Mouse (Mus musculus) neural tube, embryonic 13.5 days (tissue): ENCODE data around the gene Cnrip1. TPM values are rescaled to one million over a fixed set of nuclear protein-coding genes. Genes with fewer than 3 reads are reported as not detected.
"Not testable (repeated sequence)": the region's sequence is repeated elsewhere in the genome, so short reads cannot be mapped to it uniquely, and the experiment has no call there.

ENCODE experiments used
- ATAC-seq: fragments of 200-750 bp; cut with Nextera tagmentation; 2 replicates; pipeline ENCODE4 v1.8.0; 2017; ENCODE audit warnings: low read depth, mild to moderate bottlenecking, moderate TSS enrichment, moderate library complexity
- H3K27ac ChIP-seq: fragments of 300-500 bp; sonication (generic); replicated peaks from 2 replicates; pipeline ENCODE4 v1.5.1; 2015; ENCODE audit warnings: moderate library complexity, mild to moderate bottlenecking, inconsistent platforms
- H3K27me3 ChIP-seq: fragments of 300-500 bp; sonication (generic); 2 replicates; pipeline ENCODE4 v1.6.1; 2015; ENCODE audit warnings: mild to moderate bottlenecking, inconsistent platforms
- H3K36me3 ChIP-seq: fragments of 300-500 bp; sonication (generic); 2 replicates; pipeline ENCODE4 v1.6.1; 2015; ENCODE audit warnings: mild to moderate bottlenecking, inconsistent platforms
- H3K4me1 ChIP-seq: fragments of 300-500 bp; sonication (generic); replicated peaks from 2 replicates; pipeline ENCODE4 v1.6.1; 2015; ENCODE audit warnings: inconsistent platforms
- H3K4me2 ChIP-seq: fragments of 300-500 bp; sonication (generic); 2 replicates; pipeline ENCODE4 v1.6.1; 2015; ENCODE audit warnings: inconsistent platforms, mild to moderate bottlenecking, moderate library complexity
- H3K4me3 ChIP-seq: fragments of 300-500 bp; sonication (generic); 2 replicates; pipeline ENCODE4 v1.5.1; 2015; ENCODE audit warnings: mild to moderate bottlenecking, inconsistent platforms
- H3K9ac ChIP-seq: fragments of 300-500 bp; sonication (generic); 2 replicates; pipeline ENCODE4 v1.6.1; 2015; ENCODE audit warnings: moderate library complexity, mild to moderate bottlenecking, inconsistent platforms
- H3K9me3 ChIP-seq: fragments of 300-500 bp; sonication (generic); 2 replicates; pipeline ENCODE4 v1.6.1; 2016; ENCODE audit warnings: inconsistent platforms
- WGBS: fragments of 180-500 bp; shearing (Covaris S2); methylation state at CpG from one replicate; pipeline ENCODE4 v1.1.7; 2015; 5-methylcytosine and 5-hydroxymethylcytosine counted together
- polyA plus RNA-seq: library from polyadenylated mRNA; unstranded; fragments of >200 nt; fragmentation: Nextera tagmentation; extraction: Ambion mirVana; gene quantifications from 2 replicates; pipeline ENCODE4 v1.2.1, GENCODE M21; 2015

Gene Cnrip1
- 92.2 and 101 TPM in 2 replicates for polyA plus RNA-seq

- H3K36me3 ChIP-seq = peaks cover 3% of the 10 kb centered on the region; the same call in 1 of the 2 replicates
- H3K27me3 ChIP-seq = no peaks in the 10 kb centered on the region
- peak within 1 kb of the TSS; percentile 96 for H3K27ac ChIP-seq
- peak; percentile 99 for ATAC-seq
- WGBS = under 1% methylated on average over 38 of the region's 38 CpGs
- peaks cover 33% of the 10 kb centered on the region for H3K4me1 ChIP-seq
- peak within 1 kb of the TSS; percentile 93 for H3K9ac ChIP-seq
- H3K4me3 ChIP-seq = peak within 1 kb of the TSS; percentile 72
- H3K9me3 ChIP-seq = no peaks in the 10 kb centered on the region
- peak within 1 kb of the TSS; percentile 71 for H3K4me2 ChIP-seq
Measured at GRCm38 (mm10) chr11:17051545-17052475, at the start of gene Cnrip1, which contains the start of gene Plek. TSS of gene Cnrip1 (plus strand) at chr11:17051586. TSS of gene Plek (minus strand) at chr11:17052381.

- Histone ChIP-seq H3K4me1 (no peaks in the 10 kb centered on the region), H3K4me2 (no peak overlapping the region), H3K9ac (no peak overlapping the region), H3K4me3 (no peak overlapping the region), H3K9me3 (no peaks in the 10 kb centered on the region), H3K27ac (no peak overlapping the region), H3K36me3 (no peaks in the 10 kb centered on the region), H3K27me3 (no peaks in the 10 kb centered on the region)
- no peak for ATAC-seq
- 92% methylated on average over 7 of the region's 7 CpGs for WGBS
Measured at GRCm38 (mm10) chr11:17002739-17003373, 48.5 kb upstream of the Cnrip1 start.

DNA sequence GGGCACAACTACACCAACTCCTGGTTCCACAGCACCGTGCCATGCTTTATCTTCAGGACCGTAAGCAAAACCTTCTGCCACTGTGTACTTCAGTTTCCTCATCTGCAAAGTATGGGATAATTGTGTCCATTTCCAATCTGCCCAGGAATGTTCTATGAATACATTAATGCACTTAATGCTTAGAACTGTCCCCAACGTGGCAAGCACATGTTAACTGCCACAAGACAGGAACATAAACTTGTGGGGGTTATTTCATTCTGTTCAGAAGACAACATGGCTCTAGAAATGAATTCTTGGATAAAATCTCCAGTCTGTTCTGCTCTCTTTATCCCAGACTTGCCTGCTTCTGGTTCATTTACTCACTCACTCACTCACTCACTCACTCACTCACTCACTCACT is 47.6 kb upstream of the Cnrip1 start:
- Histone ChIP-seq H3K36me3 (no peaks in the 10 kb centered on the region), H3K4me3 (no peak overlapping the region), H3K4me1 (no peaks in the 10 kb centered on the region), H3K4me2 (no peak overlapping the region), H3K9me3 (no peaks in the 10 kb centered on the region), H3K27ac (no peak overlapping the region), H3K27me3 (no peaks in the 10 kb centered on the region), H3K9ac (no peak overlapping the region)
- 83% methylated on average over 3 of the region's 3 CpGs for WGBS
- ATAC-seq = no peak

DNA sequence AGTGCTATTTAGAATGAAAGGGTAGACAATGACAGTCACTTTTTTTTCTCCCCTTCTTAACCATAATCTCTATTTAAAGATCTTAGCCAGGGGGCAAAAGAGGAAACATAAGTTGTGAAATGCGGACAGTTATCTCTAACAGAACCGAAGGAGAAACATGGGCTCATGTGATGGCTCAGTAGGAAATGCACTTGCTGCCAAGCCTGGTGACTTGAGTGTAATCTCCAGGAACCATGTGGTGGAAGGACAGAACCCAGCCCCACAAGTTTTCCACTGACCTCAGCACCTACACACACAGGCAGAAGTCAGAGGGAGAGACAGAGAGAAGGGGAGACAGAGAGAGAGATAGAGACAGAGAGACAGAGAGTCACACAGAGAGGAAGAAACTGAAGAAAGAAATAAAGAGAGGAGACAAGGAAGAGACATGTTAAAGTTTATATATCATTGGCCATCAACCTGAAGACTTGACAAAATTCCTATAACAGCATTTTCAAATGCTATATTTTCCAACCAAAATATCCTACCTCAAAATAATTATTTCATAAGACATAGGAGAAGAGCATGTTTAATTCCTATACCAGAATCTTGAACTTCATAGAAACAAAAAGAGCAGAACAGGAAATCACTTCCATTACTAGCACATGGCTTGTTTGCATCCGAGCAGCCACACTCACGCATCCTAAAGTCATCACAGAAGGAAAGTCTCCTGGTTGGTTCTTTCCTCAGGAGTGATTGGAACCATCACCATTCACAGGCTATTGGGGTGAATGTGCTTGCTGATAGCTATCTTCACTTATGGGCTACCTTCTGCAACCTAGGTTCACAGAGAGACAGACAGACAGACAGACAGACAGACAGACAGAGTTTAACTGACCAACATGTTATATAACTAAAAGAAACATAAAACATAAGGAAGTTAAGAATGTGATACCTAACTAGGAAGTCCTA is 46.2 kb upstream of the Cnrip1 start:
- no peak overlapping the region for H3K4me2 ChIP-seq
- ATAC-seq = no peak
- no peaks in the 10 kb centered on the region for H3K36me3 ChIP-seq
- no peaks in the 10 kb centered on the region for H3K27me3 ChIP-seq
- no peaks in the 10 kb centered on the region for H3K4me1 ChIP-seq
- H3K9ac ChIP-seq = no peak overlapping the region
- H3K9me3 ChIP-seq = no peaks in the 10 kb centered on the region
- H3K4me3 ChIP-seq = no peak overlapping the region
- no peak overlapping the region for H3K27ac ChIP-seq
- 88% methylated on average over 4 of the region's 4 CpGs for WGBS

DNA sequence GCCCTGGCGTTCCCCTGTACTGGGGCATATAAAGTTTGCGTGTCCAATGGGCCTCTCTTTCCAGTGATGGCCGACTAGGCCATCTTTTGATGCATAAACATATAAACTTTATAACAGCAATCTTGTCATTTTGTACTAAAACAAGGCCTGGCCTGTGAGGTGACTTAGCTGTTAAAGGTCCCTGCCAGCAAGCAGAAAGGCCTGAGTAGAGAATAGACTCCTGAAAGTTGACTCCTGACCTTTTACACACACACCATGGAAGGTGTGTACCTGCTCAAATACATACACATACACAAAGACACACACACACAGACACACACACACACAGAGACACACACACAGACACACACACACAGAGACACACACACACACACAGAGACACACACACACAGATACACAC is 44.9 kb upstream of the Cnrip1 start:
- not testable (repeated sequence) for H3K4me3 ChIP-seq, H3K4me2 ChIP-seq

GRCm38 (mm10) chr11:17007517-17008173 is 43.7 kb upstream of the Cnrip1 start:
- no peaks in the 10 kb centered on the region for H3K36me3 ChIP-seq
- no peak overlapping the region for H3K4me3 ChIP-seq
- H3K9ac ChIP-seq = no peak overlapping the region
- H3K9me3 ChIP-seq = no peaks in the 10 kb centered on the region
- WGBS = 88% methylated on average over 5 of the region's 5 CpGs
- H3K4me1 ChIP-seq = no peaks in the 10 kb centered on the region
- H3K27me3 ChIP-seq = no peaks in the 10 kb centered on the region
- H3K27ac ChIP-seq = no peak overlapping the region
- no peak overlapping the region for H3K4me2 ChIP-seq
- ATAC-seq = no peak

More for the DNA sequence above, 44.9 kb upstream of the Cnrip1 start:
- not testable (repeated sequence) for H3K27me3 ChIP-seq, ATAC-seq, H3K9me3 ChIP-seq, H3K36me3 ChIP-seq, H3K9ac ChIP-seq, H3K4me1 ChIP-seq, H3K27ac ChIP-seq
- WGBS = 84% methylated on average over 3 of the region's 3 CpGs

DNA sequence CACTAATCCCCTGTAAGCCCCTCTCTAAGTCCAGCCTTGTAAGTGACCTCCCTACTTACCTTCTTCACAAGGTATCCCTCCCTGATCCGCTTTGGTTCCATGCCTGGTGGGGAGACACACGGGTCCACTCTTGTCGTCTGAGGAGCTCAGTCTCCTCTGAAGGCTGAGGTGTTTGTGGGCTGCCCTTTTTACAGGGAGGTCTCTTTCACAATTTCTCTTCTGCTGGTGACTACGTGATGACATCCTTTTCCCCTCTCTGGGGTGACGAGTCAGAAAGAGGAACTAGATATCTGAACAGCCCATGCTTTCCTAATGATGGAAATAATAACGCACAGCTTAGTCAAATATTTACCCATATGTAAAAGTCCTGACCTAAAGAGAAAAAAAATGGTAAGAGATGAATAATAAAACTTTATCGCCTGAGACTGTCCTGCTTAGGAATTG is 42.9 kb upstream of the Cnrip1 start:
- Histone ChIP-seq H3K36me3 (no peaks in the 10 kb centered on the region), H3K4me3 (no peak overlapping the region), H3K4me1 (no peaks in the 10 kb centered on the region), H3K27me3 (no peaks in the 10 kb centered on the region), H3K27ac (no peak overlapping the region), H3K9ac (no peak overlapping the region), H3K4me2 (no peak overlapping the region), H3K9me3 (no peaks in the 10 kb centered on the region)
- 78% methylated on average over 7 of the region's 7 CpGs for WGBS
- no peak for ATAC-seq

DNA sequence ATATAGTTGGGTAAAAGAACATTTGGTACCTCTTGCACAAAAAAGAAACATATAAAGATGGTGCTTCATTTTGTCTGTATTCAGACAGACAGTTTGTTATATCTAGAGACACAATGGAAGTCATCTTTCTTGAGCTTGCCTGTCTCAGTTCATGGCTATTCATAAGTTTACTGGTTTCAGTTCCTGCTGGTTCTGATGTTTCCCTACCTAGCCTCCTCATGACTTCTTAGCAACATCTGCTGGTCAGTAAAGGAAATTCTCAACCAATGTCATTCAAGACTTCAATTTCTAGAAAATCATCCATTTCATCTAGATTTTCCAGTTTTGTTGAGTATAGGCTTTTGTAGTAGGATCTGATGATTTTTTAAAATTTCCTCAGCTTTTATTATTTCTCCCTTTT is 38.4 kb upstream of the Cnrip1 start:
- no peak overlapping the region for H3K27ac ChIP-seq
- H3K36me3 ChIP-seq = no peaks in the 10 kb centered on the region
- no peak overlapping the region for H3K4me3 ChIP-seq
- no peaks in the 10 kb centered on the region for H3K4me1 ChIP-seq
- ATAC-seq = no peak
- H3K9me3 ChIP-seq = no peaks in the 10 kb centered on the region
- no peak overlapping the region for H3K4me2 ChIP-seq
- H3K27me3 ChIP-seq = no peaks in the 10 kb centered on the region
- H3K9ac ChIP-seq = no peak overlapping the region

- ATAC-seq = no peak
- WGBS = 90% methylated on average over 7 of the region's 7 CpGs
- Histone ChIP-seq H3K27me3 (no peaks in the 10 kb centered on the region), H3K4me3 (no peak overlapping the region), H3K36me3 (no peaks in the 10 kb centered on the region), H3K27ac (no peak overlapping the region), H3K9me3 (peaks cover 10% of the 10 kb centered on the region; the same call in 1 of the 2 replicates), H3K4me1 (no peaks in the 10 kb centered on the region), H3K4me2 (no peak overlapping the region), H3K9ac (no peak overlapping the region)
Measured at GRCm38 (mm10) chr11:17019328-17019727, 32.1 kb upstream of the Cnrip1 start.

DNA sequence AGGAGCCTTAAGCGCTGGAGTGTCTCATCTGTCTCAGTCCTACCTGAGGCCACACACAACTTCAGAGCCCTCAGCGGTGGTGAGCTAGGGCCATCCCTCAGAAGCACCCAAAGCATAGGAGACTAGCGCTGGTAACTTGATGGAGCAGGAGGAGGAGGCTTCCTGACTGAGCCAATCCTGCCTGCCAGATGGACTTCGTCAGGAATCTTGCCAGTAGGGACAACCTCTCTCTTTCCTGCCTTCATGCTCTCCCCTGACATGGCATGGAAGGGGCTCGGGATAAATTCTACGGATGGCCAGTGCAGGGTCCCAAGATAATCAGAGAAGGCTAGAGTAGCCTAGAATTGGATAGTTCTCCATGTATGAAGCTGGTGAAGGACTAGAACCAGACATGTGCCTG is 28.2 kb upstream of the Cnrip1 start:
- H3K27me3 ChIP-seq = no peaks in the 10 kb centered on the region
- H3K9ac ChIP-seq = no peak overlapping the region
- no peak for ATAC-seq
- no peak overlapping the region for H3K4me3 ChIP-seq
- 86% methylated on average over 6 of the region's 6 CpGs for WGBS
- peaks cover 10% of the 10 kb centered on the region; the same call in 1 of the 2 replicates for H3K9me3 ChIP-seq
- H3K4me2 ChIP-seq = no peak overlapping the region
- no peaks in the 10 kb centered on the region for H3K36me3 ChIP-seq
- H3K4me1 ChIP-seq = no peaks in the 10 kb centered on the region
- no peak overlapping the region for H3K27ac ChIP-seq

DNA sequence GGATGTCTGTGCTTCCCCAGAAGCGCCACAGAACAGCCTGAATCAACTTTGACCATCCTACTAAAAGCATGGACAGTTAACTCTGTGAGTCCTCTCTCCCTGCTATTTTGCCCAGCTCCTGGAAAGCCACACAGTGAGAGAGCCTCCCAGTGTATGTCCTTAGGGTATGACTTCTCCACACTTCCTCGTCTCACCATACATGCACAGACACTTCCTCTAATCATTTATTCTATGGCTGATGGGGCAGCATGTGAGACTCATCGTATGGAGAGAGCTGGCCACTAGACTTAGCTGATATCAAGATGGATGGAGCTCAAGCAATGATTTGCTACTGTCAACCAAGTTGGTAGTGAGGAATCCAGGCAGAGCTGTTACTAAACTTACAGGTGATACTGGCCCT is 27.4 kb upstream of the Cnrip1 start:
- no peak overlapping the region for H3K4me2 ChIP-seq
- no peak overlapping the region for H3K27ac ChIP-seq
- ATAC-seq = no peak
- H3K9me3 ChIP-seq = 0 out of 2 replicates have a peak, but pooled peaks cover 2% of the 10 kb centered on the region
- 92% methylated on average over 3 of the region's 3 CpGs for WGBS
- no peak overlapping the region for H3K4me3 ChIP-seq
- no peaks in the 10 kb centered on the region for H3K36me3 ChIP-seq
- H3K4me1 ChIP-seq = no peaks in the 10 kb centered on the region
- no peak overlapping the region for H3K9ac ChIP-seq
- no peaks in the 10 kb centered on the region for H3K27me3 ChIP-seq
